Mouse (Mus musculus): Measurements from ENCODE around the gene Adgrd1. TPM values are rescaled to one million over a fixed set of nuclear protein-coding genes. Genes with fewer than 3 reads are reported as not detected.

Adgrd1 gene
- polyA plus RNA-seq, 1 experiment from 2014 or later = 1.6 TPM

GRCm38 (mm10) chr5:129225810-129226450 lies 129.4 kb downstream of the Adgrd1 start:
- TF ChIP-seq CTCF (IDR thresholded peaks at IDR 0.05; ENCODE audit: low read depth) = no peak
- no peak overlapping the region for H3K4me3 ChIP-seq (ENCODE audit: low read depth, low read length)
- no peaks in the 10 kb centered on the region for H3K9me3 ChIP-seq (ENCODE audit: control insufficient read depth)
- no peaks in the 10 kb centered on the region for H3K4me1 ChIP-seq (replicated peaks; ENCODE audit: control insufficient read depth, insufficient read depth, low read length)
- no peak for ATAC-seq
- no peaks in the 10 kb centered on the region for H3K36me3 ChIP-seq (ENCODE audit: control insufficient read depth, insufficient read depth)
- H3K27ac ChIP-seq (ENCODE audit: low read depth, low read length) = no peak overlapping the region
- no peak overlapping the region for H3K9ac ChIP-seq (ENCODE audit: low read depth, low read length)
- WGBS = 66% methylated on average over 33 of the region's 33 CpGs
- H3K27me3 ChIP-seq (replicated peaks; ENCODE audit: control insufficient read depth, insufficient read depth, low read length) = no peaks in the 10 kb centered on the region
- H3K4me2 ChIP-seq (replicated peaks; ENCODE audit: low read depth) = no peak overlapping the region; the same call in 1 of the 2 replicates

DNA sequence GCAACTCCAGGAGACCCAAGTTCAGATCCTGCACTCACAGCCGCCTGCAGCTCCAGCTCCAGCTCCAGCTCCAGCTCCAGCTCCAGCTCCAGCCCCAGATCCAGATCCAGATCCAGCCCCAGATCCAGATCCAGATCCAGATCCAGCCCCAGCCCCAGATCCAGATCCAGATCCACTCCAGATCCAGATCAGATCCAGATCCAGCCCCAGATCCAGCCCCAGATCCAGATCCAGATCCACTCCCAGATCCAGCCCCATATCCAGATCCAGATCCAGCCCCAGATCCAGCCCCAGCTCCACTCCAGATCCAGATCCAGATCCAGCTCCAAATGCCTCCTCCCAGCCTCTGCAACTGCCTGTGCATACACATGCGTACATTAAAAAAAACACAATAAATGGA lies 131.6 kb downstream of the Adgrd1 start:
- H3K36me3 ChIP-seq (ENCODE audit: control insufficient read depth, insufficient read depth) = no peaks in the 10 kb centered on the region
- ATAC-seq = no peak
- no peak overlapping the region for H3K4me3 ChIP-seq (ENCODE audit: low read depth, low read length)
- 84% methylated on average over 2 of the region's 2 CpGs for WGBS
- no peaks in the 10 kb centered on the region for H3K27me3 ChIP-seq (replicated peaks; ENCODE audit: control insufficient read depth, insufficient read depth, low read length)
- H3K9me3 ChIP-seq (ENCODE audit: control insufficient read depth) = no peaks in the 10 kb centered on the region
- no peak overlapping the region for H3K27ac ChIP-seq (ENCODE audit: low read depth, low read length)
- H3K4me1 ChIP-seq (replicated peaks; ENCODE audit: control insufficient read depth, insufficient read depth, low read length) = no peaks in the 10 kb centered on the region
- H3K4me2 ChIP-seq (replicated peaks; ENCODE audit: low read depth) = no peak overlapping the region
- no peak for TF ChIP-seq CTCF (IDR thresholded peaks at IDR 0.05; ENCODE audit: low read depth)
- H3K9ac ChIP-seq (ENCODE audit: low read depth, low read length) = no peak overlapping the region

DNA sequence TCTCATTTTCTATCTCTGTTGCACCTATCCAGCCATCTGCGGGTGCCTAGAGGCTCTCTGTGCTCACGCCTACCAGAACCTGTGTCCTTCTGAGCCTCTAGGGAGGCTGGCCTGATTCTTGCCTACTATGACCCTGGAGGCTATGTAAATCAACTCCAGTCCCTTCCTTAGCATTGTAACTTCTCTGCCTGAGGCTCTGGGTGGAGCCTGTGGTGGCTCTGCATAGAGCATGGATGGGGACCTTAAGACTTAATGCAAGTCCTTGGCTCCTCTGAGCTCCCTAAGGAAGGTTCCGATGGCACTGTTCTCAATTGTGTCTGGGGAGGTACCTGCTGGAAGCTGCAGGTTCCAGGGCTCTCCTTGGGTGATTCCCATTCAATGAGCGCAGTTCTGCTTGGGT lies 136.8 kb downstream of the Adgrd1 start:
- no peaks in the 10 kb centered on the region for H3K27me3 ChIP-seq (replicated peaks; ENCODE audit: control insufficient read depth, insufficient read depth, low read length)
- no peak overlapping the region for H3K4me3 ChIP-seq (ENCODE audit: low read depth, low read length)
- H3K36me3 ChIP-seq (ENCODE audit: control insufficient read depth, insufficient read depth) = no peaks in the 10 kb centered on the region
- 93% methylated on average over 4 of the region's 4 CpGs for WGBS
- TF ChIP-seq CTCF (IDR thresholded peaks at IDR 0.05; ENCODE audit: low read depth) = no peak
- ATAC-seq = no peak
- no peaks in the 10 kb centered on the region for H3K9me3 ChIP-seq (ENCODE audit: control insufficient read depth)
- H3K4me2 ChIP-seq (replicated peaks; ENCODE audit: low read depth) = no peak overlapping the region
- H3K27ac ChIP-seq (ENCODE audit: low read depth, low read length) = no peak overlapping the region
- H3K4me1 ChIP-seq (replicated peaks; ENCODE audit: control insufficient read depth, insufficient read depth, low read length) = no peaks in the 10 kb centered on the region
- no peak overlapping the region for H3K9ac ChIP-seq (ENCODE audit: low read depth, low read length)

DNA sequence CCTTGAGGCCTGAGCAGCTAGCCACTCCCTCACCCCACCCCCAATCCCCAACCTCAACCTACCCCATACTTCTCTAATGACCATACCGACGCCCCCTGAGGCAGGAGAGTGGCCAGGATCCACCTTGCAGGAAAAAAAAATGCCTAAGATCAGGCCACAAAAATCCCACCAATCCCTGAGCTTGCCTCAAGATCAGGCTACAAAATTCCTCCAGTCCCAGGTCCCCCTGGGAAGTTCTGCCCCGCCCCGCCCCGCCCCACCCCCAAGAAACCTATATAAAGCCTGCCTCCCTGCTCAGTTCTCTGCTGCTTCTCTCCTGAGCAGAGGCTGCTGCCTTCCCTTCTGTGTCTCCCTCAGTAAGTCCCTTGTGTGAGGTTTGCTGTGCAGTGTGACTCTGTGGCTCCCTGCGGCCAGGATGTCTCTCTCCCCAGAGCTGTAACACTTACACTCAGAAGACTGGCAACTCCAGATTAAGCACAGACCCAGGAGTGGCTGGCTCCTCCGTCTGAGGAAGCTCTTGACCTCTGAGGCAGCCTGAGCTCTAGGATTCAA lies 137.4 kb downstream of the Adgrd1 start:
- Histone ChIP-seq H3K4me1 (replicated peaks; ENCODE audit: control insufficient read depth, insufficient read depth, low read length) (no peaks in the 10 kb centered on the region), H3K36me3 (ENCODE audit: control insufficient read depth, insufficient read depth) (no peaks in the 10 kb centered on the region), H3K9me3 (ENCODE audit: control insufficient read depth) (no peaks in the 10 kb centered on the region), H3K27me3 (replicated peaks; ENCODE audit: control insufficient read depth, insufficient read depth, low read length) (no peaks in the 10 kb centered on the region), H3K4me3 (ENCODE audit: low read depth, low read length) (no peak overlapping the region), H3K4me2 (replicated peaks; ENCODE audit: low read depth) (no peak overlapping the region), H3K9ac (ENCODE audit: low read depth, low read length) (no peak overlapping the region), H3K27ac (ENCODE audit: low read depth, low read length) (no peak overlapping the region)
- no peak for TF ChIP-seq CTCF (IDR thresholded peaks at IDR 0.05; ENCODE audit: low read depth)
- 76% methylated on average over 7 of the region's 7 CpGs for whole genome bisulfite sequencing
- ATAC-seq = no peak

GRCm38 (mm10) chr5:129236366-129236765 lies 139.8 kb downstream of the Adgrd1 start:
- Histone ChIP-seq H3K9me3 (ENCODE audit: control insufficient read depth) (no peaks in the 10 kb centered on the region), H3K36me3 (ENCODE audit: control insufficient read depth, insufficient read depth) (no peaks in the 10 kb centered on the region), H3K27ac (ENCODE audit: low read depth, low read length) (no peak overlapping the region), H3K27me3 (replicated peaks; ENCODE audit: control insufficient read depth, insufficient read depth, low read length) (no peaks in the 10 kb centered on the region), H3K4me2 (replicated peaks; ENCODE audit: low read depth) (no peak overlapping the region), H3K4me1 (replicated peaks; ENCODE audit: control insufficient read depth, insufficient read depth, low read length) (no peaks in the 10 kb centered on the region), H3K4me3 (ENCODE audit: low read depth, low read length) (no peak overlapping the region), H3K9ac (ENCODE audit: low read depth, low read length) (no peak overlapping the region)
- no peak for TF ChIP-seq CTCF (IDR thresholded peaks at IDR 0.05; ENCODE audit: low read depth)
- whole genome bisulfite sequencing = 78% methylated on average over 11 of the region's 11 CpGs
- no peak for ATAC-seq

DNA sequence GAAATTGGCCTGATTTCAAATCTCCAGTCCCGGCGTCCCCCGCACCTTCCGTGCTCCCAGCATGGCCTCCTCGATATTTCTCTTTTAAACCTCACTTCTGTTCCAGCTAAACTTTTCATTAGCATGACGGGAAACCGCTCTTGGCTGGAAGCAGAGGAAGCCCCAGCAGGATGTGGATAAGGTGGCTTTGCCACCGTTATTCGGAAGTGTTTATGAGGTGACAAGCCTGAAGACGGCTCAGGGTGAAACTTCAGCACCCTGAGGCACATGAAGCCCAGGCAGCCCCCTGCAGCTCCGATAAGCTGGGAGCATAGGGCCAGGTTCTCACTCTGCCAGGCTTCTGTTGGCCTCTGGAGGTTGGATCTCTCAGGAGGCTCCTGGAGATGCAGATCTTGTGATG lies 145.3 kb downstream of the Adgrd1 start:
- no peaks in the 10 kb centered on the region for H3K27me3 ChIP-seq (replicated peaks; ENCODE audit: control insufficient read depth, insufficient read depth, low read length)
- no peak for TF ChIP-seq CTCF (IDR thresholded peaks at IDR 0.05; ENCODE audit: low read depth)
- H3K9ac ChIP-seq (ENCODE audit: low read depth, low read length) = no peak overlapping the region
- H3K4me3 ChIP-seq (ENCODE audit: low read depth, low read length) = no peak overlapping the region
- no peaks in the 10 kb centered on the region for H3K36me3 ChIP-seq (ENCODE audit: control insufficient read depth, insufficient read depth)
- no peak for ATAC-seq
- no peaks in the 10 kb centered on the region for H3K4me1 ChIP-seq (replicated peaks; ENCODE audit: control insufficient read depth, insufficient read depth, low read length)
- H3K27ac ChIP-seq (ENCODE audit: low read depth, low read length) = no peak overlapping the region
- no peak overlapping the region for H3K4me2 ChIP-seq (replicated peaks; ENCODE audit: low read depth)
- WGBS = 71% methylated on average over 11 of the region's 11 CpGs
- H3K9me3 ChIP-seq (ENCODE audit: control insufficient read depth) = no peaks in the 10 kb centered on the region

Data from intestine, postnatal 0 days (tissue).